Mouse (Mus musculus) hindbrain, embryonic 15.5 days (tissue): ENCODE measurements around the gene Capza1. TPM values are rescaled to one million over a fixed set of nuclear protein-coding genes. Genes with fewer than 3 reads are reported as not detected.
"Not testable (repeated sequence)": the region's sequence is repeated elsewhere in the genome, so short reads cannot be mapped to it uniquely, and the experiment has no call there.

Experiments used
- ATAC-seq: fragments of 200-750 bp; cut with Nextera tagmentation; 2 replicates; pipeline ENCODE4 v1.8.0; 2017; ENCODE audit warnings: low read depth, moderate number of reproducible peaks, moderate TSS enrichment; ENCODE audit not compliant: low FRiP score
- H3K27ac ChIP-seq: fragments of 300-500 bp; sonication (generic); replicated peaks from 2 replicates; pipeline ENCODE4 v1.5.1; 2015; ENCODE audit warnings: mild to moderate bottlenecking, inconsistent platforms
- H3K27me3 ChIP-seq: fragments of 300-500 bp; sonication (generic); 2 replicates; pipeline ENCODE4 v1.6.1; 2015; ENCODE audit warnings: control low read depth, inconsistent platforms
- H3K36me3 ChIP-seq: fragments of 300-500 bp; sonication (generic); 2 replicates; pipeline ENCODE4 v1.6.1; 2015; ENCODE audit warnings: control low read depth, inconsistent platforms
- H3K4me1 ChIP-seq: fragments of 300-500 bp; sonication (generic); replicated peaks from 2 replicates; pipeline ENCODE4 v1.6.1; 2015; ENCODE audit warnings: control low read depth, inconsistent platforms
- H3K4me2 ChIP-seq: fragments of 300-500 bp; sonication (generic); 2 replicates; pipeline ENCODE4 v1.6.1; 2015; ENCODE audit warnings: moderate library complexity, mild to moderate bottlenecking, inconsistent platforms
- H3K4me3 ChIP-seq: fragments of 300-500 bp; sonication (generic); 2 replicates; pipeline ENCODE4 v1.5.1; 2015; ENCODE audit warnings: mild to moderate bottlenecking, inconsistent platforms
- H3K9ac ChIP-seq: fragments of 300-500 bp; sonication (generic); 2 replicates; pipeline ENCODE4 v1.6.1; 2015; ENCODE audit warnings: inconsistent platforms
- H3K9me3 ChIP-seq: fragments of 300-500 bp; sonication (generic); 2 replicates; pipeline ENCODE4 v1.6.1; 2016; ENCODE audit warnings: control low read depth, inconsistent platforms
- WGBS: fragments of 180-500 bp; shearing (Covaris S2); methylation state at CpG from one replicate; pipeline ENCODE4 v1.1.7; 2015; 5-methylcytosine and 5-hydroxymethylcytosine counted together
- polyA plus RNA-seq: library from polyadenylated mRNA; unstranded; fragments of >200 nt; fragmentation: Nextera tagmentation; extraction: Ambion mirVana; gene quantifications from 2 replicates; pipeline ENCODE4 v1.2.1, GENCODE M21; 2015

Gene Capza1
- 150 and 154 TPM in 2 replicates for polyA plus RNA-seq

DNA sequence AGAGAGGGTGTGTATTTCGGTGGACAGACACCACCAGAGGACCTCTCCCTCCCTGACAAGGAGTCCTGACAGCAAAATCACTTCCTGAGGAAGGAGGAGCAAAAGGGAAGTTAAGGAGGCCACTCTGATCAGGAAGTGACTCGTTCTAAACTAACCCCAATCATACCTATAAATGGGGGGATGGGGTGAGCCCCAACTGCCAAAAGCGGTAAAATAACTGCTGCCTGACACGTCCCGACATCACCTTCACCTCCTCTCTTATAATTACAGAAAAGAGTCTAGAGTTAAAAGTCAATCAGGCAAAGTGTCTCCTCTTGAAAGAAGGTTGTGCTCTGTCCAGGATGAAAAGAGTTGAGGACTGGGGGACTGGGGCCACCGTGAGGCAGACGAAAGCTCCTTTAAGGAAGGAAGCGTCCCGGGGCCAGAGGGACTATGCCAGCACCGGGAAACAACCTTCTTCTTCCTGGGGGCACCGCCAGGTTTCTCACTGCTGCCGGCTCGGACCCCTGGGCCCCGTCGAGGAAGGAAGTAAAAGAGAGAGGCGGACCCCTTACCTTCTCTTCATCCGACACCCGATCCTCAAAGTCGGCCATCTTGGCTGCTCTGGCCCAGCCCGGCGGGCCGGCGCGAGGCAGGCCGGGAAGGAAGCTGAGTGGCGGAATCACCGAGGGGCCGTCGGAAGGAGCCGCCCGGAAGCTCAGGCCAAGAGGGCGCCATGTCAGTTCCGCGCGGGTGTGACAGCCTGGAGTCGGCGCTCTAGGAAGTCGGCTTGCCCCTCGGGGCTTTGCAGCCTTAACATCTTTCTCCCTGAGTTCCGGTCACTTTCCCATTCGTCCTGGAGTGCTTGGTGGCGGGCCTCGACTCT, at the start of gene Capza1, which contains the start of gene St7l:
Gene Capza1 (minus strand): TSS at position 720 of the 865 bp plus-strand sequence.
Gene St7l (plus strand): TSS at position 220 of the 865 bp plus-strand sequence.
- H3K36me3 ChIP-seq, result 0 out of 2 replicates have a peak, but pooled peaks cover 4% of the 10 kb centered on the region
- H3K9ac ChIP-seq, result peak within 1 kb of the TSS; percentile 94
- H3K4me1 ChIP-seq, result peaks cover 39% of the 10 kb centered on the region
- H3K4me2 ChIP-seq, result peak within 1 kb of the TSS; percentile 68
- peak; percentile 97 for ATAC-seq
- peak within 1 kb of the TSS; percentile 96 for H3K27ac ChIP-seq
- H3K9me3 ChIP-seq, result no peaks in the 10 kb centered on the region
- peak within 1 kb of the TSS; percentile 74 for H3K4me3 ChIP-seq
- H3K27me3 ChIP-seq, result no peaks in the 10 kb centered on the region
- WGBS, result under 1% methylated on average over 43 of the region's 43 CpGs

DNA sequence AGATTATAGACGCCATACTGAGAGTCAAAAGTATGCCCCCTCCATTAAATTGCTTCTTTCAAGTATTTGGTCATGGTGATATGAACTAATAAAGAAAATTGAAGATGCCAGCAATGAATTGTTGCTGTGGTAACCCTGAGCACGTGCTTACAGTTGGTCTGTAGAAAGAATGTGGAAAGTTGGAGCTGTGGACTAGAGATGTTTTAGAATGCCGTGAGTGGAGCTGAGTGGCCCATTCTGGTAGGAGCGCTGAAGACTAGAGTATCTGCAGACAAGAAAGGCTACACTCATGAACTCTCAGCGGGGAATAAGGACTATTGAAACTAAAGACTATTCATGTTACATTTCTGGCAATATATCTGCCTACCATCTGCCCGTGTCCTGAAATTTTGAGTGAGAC, 44.9 kb upstream of the Capza1 start:
- H3K4me2 ChIP-seq, result no peak overlapping the region
- no peak overlapping the region for H3K4me3 ChIP-seq
- 76% methylated on average over 6 of the region's 6 CpGs for WGBS
- ATAC-seq, result no peak
- no peak overlapping the region for H3K27ac ChIP-seq
- H3K4me1 ChIP-seq, result no peaks in the 10 kb centered on the region
- no peaks in the 10 kb centered on the region for H3K27me3 ChIP-seq
- peaks cover 14% of the 10 kb centered on the region for H3K36me3 ChIP-seq
- H3K9ac ChIP-seq, result no peak overlapping the region
- H3K9me3 ChIP-seq, result no peaks in the 10 kb centered on the region

DNA sequence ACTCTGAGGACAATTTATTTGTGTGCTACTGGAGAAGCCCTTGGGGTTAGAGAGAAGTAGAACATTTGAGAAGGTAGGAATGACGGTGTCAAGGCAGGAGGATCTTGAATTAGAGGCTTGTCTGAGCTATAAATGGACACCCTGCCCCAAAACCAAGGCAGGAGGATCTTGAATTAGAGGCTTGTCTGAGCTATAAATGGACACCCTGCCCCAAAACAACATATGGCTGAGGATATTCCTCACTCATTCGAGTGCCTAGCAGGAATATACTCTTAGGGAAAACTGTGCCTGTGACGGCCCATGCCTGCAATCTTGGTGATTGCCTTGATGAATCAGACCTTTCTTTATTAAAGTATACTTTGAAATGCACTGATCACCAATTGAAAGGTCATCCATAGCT, 41.7 kb upstream of the Capza1 start:
- H3K4me2 ChIP-seq, result no peak overlapping the region
- ATAC-seq, result no peak
- no peak overlapping the region for H3K9ac ChIP-seq
- no peak overlapping the region for H3K27ac ChIP-seq
- no peak overlapping the region for H3K4me3 ChIP-seq
- no peaks in the 10 kb centered on the region for H3K27me3 ChIP-seq
- H3K9me3 ChIP-seq, result no peaks in the 10 kb centered on the region
- no peaks in the 10 kb centered on the region for H3K4me1 ChIP-seq
- peaks cover 25% of the 10 kb centered on the region for H3K36me3 ChIP-seq
- 88% methylated on average over 3 of the region's 3 CpGs for WGBS

DNA sequence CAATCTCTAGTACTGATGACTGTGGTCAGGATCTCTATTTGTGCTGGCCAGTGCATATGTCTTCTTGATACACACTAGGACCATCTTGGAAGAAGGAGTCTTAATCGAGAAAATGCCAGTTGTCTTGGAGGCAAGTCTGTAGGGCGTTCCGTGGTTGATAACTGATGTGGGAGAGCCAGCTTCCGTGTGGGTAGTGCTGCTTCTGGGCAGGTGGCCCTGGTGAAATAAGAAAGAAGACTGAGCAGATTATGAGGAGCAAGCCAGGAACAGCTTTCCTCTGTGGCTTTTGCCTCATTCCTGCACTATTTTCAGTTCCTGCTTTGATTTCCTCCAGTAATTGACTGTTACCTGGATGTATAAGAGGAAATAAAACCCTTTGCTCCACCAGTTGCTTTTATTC, 41.1 kb upstream of the Capza1 start:
- no peak for ATAC-seq
- Histone ChIP-seq H3K4me1 (no peaks in the 10 kb centered on the region), H3K9me3 (no peaks in the 10 kb centered on the region), H3K36me3 (peaks cover 27% of the 10 kb centered on the region), H3K27me3 (no peaks in the 10 kb centered on the region), H3K27ac (no peak overlapping the region), H3K4me3 (no peak overlapping the region), H3K4me2 (no peak overlapping the region), H3K9ac (no peak overlapping the region)
- WGBS, result 90% methylated on average over 4 of the region's 4 CpGs

DNA sequence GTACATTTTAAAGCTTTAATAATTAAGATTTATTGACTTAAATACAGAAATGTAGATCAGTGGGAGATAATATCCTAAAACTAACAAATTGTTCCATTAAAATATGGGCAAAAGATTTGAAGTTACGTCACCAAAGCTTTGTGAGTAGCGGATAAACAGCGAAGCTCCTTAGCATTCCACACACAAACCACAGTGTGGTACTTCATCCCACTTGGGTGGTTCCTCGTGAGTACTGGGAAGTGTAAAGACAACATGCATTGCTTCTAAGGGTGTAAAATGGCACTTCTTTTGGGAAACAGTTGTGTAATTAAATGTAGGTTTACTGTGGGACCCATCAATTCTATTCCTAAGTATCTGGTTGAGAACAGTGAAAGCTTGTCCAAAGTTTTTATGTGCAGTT, 36.8 kb upstream of the Capza1 start:
- WGBS, result 94% methylated on average over 4 of the region's 4 CpGs
- no peaks in the 10 kb centered on the region for H3K27me3 ChIP-seq
- H3K9me3 ChIP-seq, result no peaks in the 10 kb centered on the region
- ATAC-seq, result no peak
- H3K4me1 ChIP-seq, result no peaks in the 10 kb centered on the region
- H3K9ac ChIP-seq, result no peak overlapping the region
- H3K27ac ChIP-seq, result no peak overlapping the region
- H3K4me2 ChIP-seq, result no peak overlapping the region
- no peak overlapping the region for H3K4me3 ChIP-seq
- H3K36me3 ChIP-seq, result peaks cover 48% of the 10 kb centered on the region

DNA sequence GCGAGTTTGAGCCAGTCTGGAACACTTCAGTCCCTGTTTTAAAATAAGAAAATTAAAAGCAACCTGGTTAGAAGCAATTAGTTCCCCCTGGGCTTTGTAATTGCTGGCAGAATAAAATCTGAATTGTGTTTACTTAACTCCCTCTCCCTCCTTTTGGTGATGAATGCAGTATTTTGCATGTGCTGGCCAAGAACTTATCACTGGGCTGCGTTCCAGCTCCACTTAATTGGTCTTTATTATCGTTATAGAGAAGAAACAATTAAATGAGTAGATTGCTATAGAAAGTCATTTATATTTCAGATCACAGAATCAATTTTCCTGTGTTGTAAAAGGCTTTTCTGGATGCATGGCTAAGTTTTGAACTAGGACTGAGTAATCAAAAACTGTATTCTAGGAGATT, 31.8 kb upstream of the Capza1 start:
- WGBS, result 72% methylated on average over 3 of the region's 3 CpGs

DNA sequence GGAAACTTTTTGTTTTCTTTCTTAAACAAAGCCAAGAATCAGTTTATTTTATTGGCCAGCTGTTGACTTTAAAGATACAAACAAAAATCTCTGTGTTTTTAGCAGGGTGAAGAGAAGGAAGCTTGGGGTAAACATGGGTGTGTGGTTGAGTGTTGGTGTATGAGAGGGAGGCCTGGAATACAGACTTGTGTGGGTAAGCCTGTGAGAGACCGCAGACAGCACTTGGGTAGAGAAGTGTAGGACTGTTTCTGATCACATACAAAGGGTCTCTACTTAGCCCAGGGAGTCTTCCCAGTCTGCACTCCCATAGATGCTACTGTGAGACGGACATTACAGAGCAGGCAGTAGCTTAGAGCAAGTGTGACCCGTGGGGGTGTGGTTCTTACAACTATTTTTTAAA, 24.3 kb upstream of the Capza1 start:
- no peak overlapping the region for H3K9ac ChIP-seq
- H3K27me3 ChIP-seq, result no peaks in the 10 kb centered on the region
- H3K27ac ChIP-seq, result no peak overlapping the region
- no peak overlapping the region for H3K4me3 ChIP-seq
- no peak overlapping the region for H3K4me2 ChIP-seq
- no peaks in the 10 kb centered on the region for H3K9me3 ChIP-seq
- no peaks in the 10 kb centered on the region for H3K4me1 ChIP-seq
- ATAC-seq, result no peak
- WGBS, result 94% methylated on average over 3 of the region's 3 CpGs
- peaks cover 58% of the 10 kb centered on the region for H3K36me3 ChIP-seq

More for the DNA sequence above, 31.8 kb upstream of the Capza1 start:
- no peak for ATAC-seq
- no peak overlapping the region for H3K4me2 ChIP-seq
- no peaks in the 10 kb centered on the region for H3K4me1 ChIP-seq
- no peak overlapping the region for H3K27ac ChIP-seq
- no peaks in the 10 kb centered on the region for H3K9me3 ChIP-seq
- H3K4me3 ChIP-seq, result no peak overlapping the region
- H3K9ac ChIP-seq, result no peak overlapping the region
- peaks cover 59% of the 10 kb centered on the region for H3K36me3 ChIP-seq
- H3K27me3 ChIP-seq, result no peaks in the 10 kb centered on the region

DNA sequence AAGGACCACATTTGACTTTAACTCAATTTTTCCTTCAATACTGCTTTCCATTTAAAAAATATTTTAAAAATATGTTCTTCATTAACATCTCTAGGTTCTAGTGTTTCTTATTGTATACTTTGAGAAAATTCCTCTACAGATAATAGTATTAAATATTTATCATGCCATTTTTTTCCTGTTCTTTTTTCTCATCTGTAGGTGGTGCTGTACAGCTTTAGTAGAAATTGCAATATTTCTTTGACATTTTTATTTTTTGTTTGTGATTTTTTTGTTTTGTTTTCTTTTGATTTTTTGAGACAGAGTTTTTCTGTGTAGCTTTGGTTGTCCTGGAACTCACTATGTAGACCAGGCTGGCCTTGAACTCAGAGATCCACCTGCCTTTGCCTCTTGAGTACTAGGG, 5.3 kb upstream of the Capza1 start:
- H3K4me1 ChIP-seq, result peaks cover 10% of the 10 kb centered on the region
- H3K27ac ChIP-seq, result no peak overlapping the region
- no peak overlapping the region for H3K4me3 ChIP-seq
- no peak for ATAC-seq
- H3K36me3 ChIP-seq, result peaks cover 49% of the 10 kb centered on the region
- H3K9me3 ChIP-seq, result no peaks in the 10 kb centered on the region
- no peak overlapping the region for H3K4me2 ChIP-seq
- no peak overlapping the region for H3K9ac ChIP-seq
- no peaks in the 10 kb centered on the region for H3K27me3 ChIP-seq

DNA sequence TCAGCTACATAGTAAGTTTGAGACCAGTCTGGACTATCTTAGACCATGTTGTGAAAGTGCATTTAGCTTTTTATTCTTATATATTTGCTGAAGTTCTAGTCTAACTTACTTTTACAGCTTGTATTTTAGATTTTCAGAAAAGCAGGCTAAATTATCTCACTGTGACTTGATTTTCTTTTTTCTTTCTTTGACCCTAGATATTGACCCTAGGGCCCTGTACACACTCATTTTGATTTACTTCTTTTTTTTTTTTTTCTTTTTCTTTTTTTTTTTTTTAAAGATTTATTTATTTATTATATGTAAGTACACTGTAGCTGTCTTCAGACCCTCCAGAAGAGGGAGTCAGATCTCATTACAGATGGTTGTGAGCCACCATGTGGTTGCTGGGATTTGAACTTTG, 2.4 kb upstream of the Capza1 start:
- H3K27ac ChIP-seq, H3K27me3 ChIP-seq, H3K9me3 ChIP-seq, ATAC-seq, H3K9ac ChIP-seq: not testable (repeated sequence)
- Histone ChIP-seq H3K4me2 (peak overlapping the region; percentile 68; the same call in 1 of the 2 replicates), H3K4me3 (0 out of 2 replicates have a peak overlapping the region, but pooled peaks have one; percentile 74), H3K36me3 (peaks cover 23% of the 10 kb centered on the region), H3K4me1 (peaks cover 30% of the 10 kb centered on the region)

DNA sequence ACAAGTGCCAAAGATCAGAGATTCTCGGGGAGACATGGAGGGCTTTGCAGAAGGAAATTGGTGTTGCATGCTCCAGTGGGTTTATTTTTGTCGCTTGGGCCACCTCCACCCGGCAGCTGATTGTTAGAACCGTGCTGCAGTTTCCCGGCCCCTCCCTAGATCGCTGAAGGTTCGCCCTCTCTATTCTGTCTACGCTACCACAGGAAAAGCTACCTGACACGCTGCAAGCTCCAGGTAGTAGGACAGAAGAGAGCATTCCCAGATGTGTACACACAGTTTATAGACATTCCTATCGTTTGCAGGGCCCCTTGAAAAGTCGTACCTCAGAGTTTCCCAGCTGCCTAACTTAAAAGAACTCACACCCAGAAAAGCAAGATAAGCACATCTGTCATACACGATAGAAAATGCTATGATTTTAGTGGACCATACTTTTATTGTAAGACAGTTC, 1.1 kb upstream of the Capza1 start:
- H3K27ac ChIP-seq, result peak overlapping the region; percentile 96
- H3K36me3 ChIP-seq, result peaks cover 10% of the 10 kb centered on the region; the same call in 1 of the 2 replicates
- H3K4me1 ChIP-seq, result peaks cover 39% of the 10 kb centered on the region
- 2% methylated on average over 12 of the region's 12 CpGs for WGBS
- peak overlapping the region; percentile 74 for H3K4me3 ChIP-seq
- no peaks in the 10 kb centered on the region for H3K27me3 ChIP-seq
- peak overlapping the region; percentile 68 for H3K4me2 ChIP-seq
- H3K9me3 ChIP-seq, result no peaks in the 10 kb centered on the region
- peak; percentile 8; the same call in 1 of the 2 replicates for ATAC-seq
- H3K9ac ChIP-seq, result peak overlapping the region; percentile 94

DNA sequence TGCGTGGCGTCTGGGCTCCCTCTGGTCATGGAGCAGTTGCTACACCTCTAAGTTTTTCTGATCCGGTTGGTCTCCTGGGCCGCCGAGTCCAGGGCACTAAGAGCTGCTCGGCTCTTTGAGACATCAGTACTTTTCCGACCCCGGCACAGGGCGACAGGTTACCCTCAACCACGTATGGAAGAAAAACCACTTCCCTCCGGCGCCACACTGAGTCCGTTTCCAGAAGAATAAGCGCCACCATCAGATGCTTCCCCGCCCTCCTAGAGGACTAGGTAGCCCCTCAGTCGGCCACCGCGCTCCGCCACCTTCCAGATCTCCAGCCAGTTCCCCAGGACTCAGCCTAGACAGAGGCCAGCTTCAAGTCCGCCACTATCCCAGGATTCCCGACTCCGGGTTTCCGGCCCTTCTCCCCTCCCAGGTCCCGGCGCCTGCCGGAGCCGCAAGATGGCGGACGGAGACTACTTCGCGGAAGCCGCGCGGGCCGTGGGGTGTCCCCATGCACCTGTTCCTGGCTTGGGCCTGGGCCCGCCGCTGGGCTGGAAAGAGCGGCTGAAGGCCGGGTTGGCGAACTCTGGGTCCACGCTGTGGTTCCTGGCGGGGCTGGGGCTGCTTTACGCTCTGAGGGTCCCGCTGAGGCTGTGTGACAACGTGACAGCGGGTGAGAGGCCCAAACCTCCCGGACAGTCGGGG, 491 bp upstream of the Capza1 start:
- H3K4me1 ChIP-seq, result peaks cover 39% of the 10 kb centered on the region
- 0 out of 2 replicates have a peak, but pooled peaks cover 6% of the 10 kb centered on the region for H3K36me3 ChIP-seq
- under 1% methylated on average over 48 of the region's 48 CpGs for WGBS
- peak overlapping the region; percentile 94 for H3K9ac ChIP-seq
- H3K4me2 ChIP-seq, result peak overlapping the region; percentile 68
- H3K4me3 ChIP-seq, result peak overlapping the region; percentile 74
- peak; percentile 94 for ATAC-seq
- H3K27me3 ChIP-seq, result no peaks in the 10 kb centered on the region
- H3K9me3 ChIP-seq, result no peaks in the 10 kb centered on the region
- H3K27ac ChIP-seq, result peak overlapping the region; percentile 96

DNA sequence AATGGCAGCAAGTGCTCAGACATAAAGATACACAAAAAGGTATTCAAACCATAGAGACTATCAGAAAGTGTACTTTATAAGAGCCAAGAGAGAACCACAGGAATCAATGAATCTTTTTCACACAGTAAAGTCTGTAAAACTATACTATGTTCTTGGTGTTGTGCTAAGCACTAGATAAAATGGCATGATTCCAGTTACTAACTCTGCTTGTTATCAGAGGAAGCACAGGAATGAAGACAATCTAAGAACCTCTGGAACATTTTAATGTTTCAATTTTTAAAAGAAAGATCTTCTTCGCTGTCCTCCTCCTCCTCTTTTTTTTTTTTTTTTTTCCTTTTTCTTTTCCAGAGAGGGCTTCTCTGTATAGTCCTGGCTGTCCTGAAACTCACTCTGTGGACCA, 5.7 kb downstream of the Capza1 start:
- ATAC-seq, result no peak
- WGBS, result 95% methylated on average over 1 of the region's 1 CpGs
- no peaks in the 10 kb centered on the region for H3K9me3 ChIP-seq

More for the DNA sequence above, 5.7 kb downstream of the Capza1 start:
- Histone ChIP-seq H3K9ac (no peak overlapping the region), H3K36me3 (0 out of 2 replicates have a peak, but pooled peaks cover 4% of the 10 kb centered on the region), H3K4me2 (no peak overlapping the region), H3K27ac (no peak overlapping the region), H3K4me3 (no peak overlapping the region), H3K27me3 (no peaks in the 10 kb centered on the region), H3K4me1 (peaks cover 27% of the 10 kb centered on the region)
